Mouse (Mus musculus) CH12.LX (cell line): ENCODE results near the gene Fam227b. TPM values are rescaled to one million over a fixed set of nuclear protein-coding genes. Genes with fewer than 3 reads are reported as not detected.

Source experiments
- DNase-seq: peaks from one replicate; pipeline ENCODE4 v3.0.0-alpha.2; 2013; ENCODE audit errors: extremely low read depth
- H3K27ac ChIP-seq: 2 replicates; pipeline ENCODE4 v1.5.1; 2012; ENCODE audit warnings: low read depth, mild to moderate bottlenecking, control low read depth, moderate library complexity; ENCODE audit not compliant: insufficient read depth
- H3K27me3 ChIP-seq: replicated peaks from 2 replicates; pipeline ENCODE3; 2012; ENCODE audit warnings: inconsistent platforms
- H3K36me3 ChIP-seq, 2 experiments: replicated peaks in 1 of 2; 2 replicates each; pipeline versions ENCODE3 to v1.6.1; 2012; ENCODE audit warnings: inconsistent platforms in 1 of 2, low read length in 1 of 2, mild to moderate bottlenecking in 1 of 2, mixed read lengths in 1 of 2, moderate library complexity in 1 of 2; ENCODE audit not compliant: control insufficient read depth in 1 of 2, insufficient read depth in 1 of 2
- H3K4me1 ChIP-seq, 2 experiments: 2 replicates each; pipeline ENCODE4 v1.6.1; 2012; ENCODE audit warnings: inconsistent platforms in 1 of 2, moderate library complexity in 1 of 2; ENCODE audit not compliant: insufficient read depth in 2 of 2, control insufficient read depth in 1 of 2
- H3K4me2 ChIP-seq: 2 replicates; pipeline ENCODE4 v1.6.1; 2012; ENCODE audit warnings: low read depth, mild to moderate bottlenecking, control low read depth; ENCODE audit not compliant: poor library complexity, insufficient read depth, severe bottlenecking
- H3K4me3 ChIP-seq, 3 experiments: fragments of 150-350 bp in 1 of 3; sonication (generic) in 1 of 3; replicated peaks in 1 of 3; 2 replicates each; pipeline versions ENCODE3 to v1.5.1; 2011 to 2012; ENCODE audit warnings: low read depth in 2 of 3, low read length in 2 of 3, mild to moderate bottlenecking in 2 of 3, moderate library complexity in 2 of 3, control low read depth in 1 of 3, improper control_type of control experiment in 1 of 3, inconsistent platforms in 1 of 3, mixed read lengths in 1 of 3; ENCODE audit not compliant: poor library complexity in 1 of 3
- H3K79me2 ChIP-seq: replicated peaks from 2 replicates; pipeline ENCODE4 v1.6.1; 2012; ENCODE audit warnings: mild to moderate bottlenecking, moderate library complexity; ENCODE audit not compliant: control insufficient read depth, poor library complexity, insufficient read depth, severe bottlenecking; ENCODE audit errors: extremely low read depth
- H3K9ac ChIP-seq: 2 replicates; pipeline ENCODE4 v1.6.1; 2012; ENCODE audit warnings: low read depth, mild to moderate bottlenecking, control low read depth, moderate library complexity; ENCODE audit not compliant: insufficient read depth
- H3K9me3 ChIP-seq: replicated peaks from 2 replicates; pipeline ENCODE3; 2012; ENCODE audit warnings: low read length, inconsistent platforms, mixed read lengths
- CHD2 ChIP-seq: IDR thresholded peaks from 2 replicates; pipeline ENCODE4 v1.6.1; 2011; ENCODE audit warnings: low read length, improper control_type of control experiment
- CTCF ChIP-seq, 2 experiments: IDR thresholded peaks in 1 of 2; conservative IDR thresholded peaks in 1 of 2; 2 replicates each; pipeline ENCODE4 v1.5.1; 2011 to 2012; ENCODE audit warnings: low read depth in 2 of 2, low read length in 2 of 2, improper control_type of control experiment in 1 of 2, inconsistent platforms in 1 of 2, mild to moderate bottlenecking in 1 of 2, moderate library complexity in 1 of 2
- E2F4 ChIP-seq: IDR thresholded peaks from 2 replicates; pipeline ENCODE4 v1.6.1; 2011; ENCODE audit warnings: low read depth, low read length, improper control_type of control experiment; ENCODE audit not compliant: insufficient replicate concordance
- EP300 ChIP-seq: IDR thresholded peaks from 2 replicates; pipeline ENCODE4 v1.6.1; 2011; ENCODE audit warnings: low read length, improper control_type of control experiment
- GABPA ChIP-seq: IDR thresholded peaks from 2 replicates; pipeline ENCODE4 v1.6.1; 2012; ENCODE audit warnings: low read depth, low read length, improper control_type of control experiment, inconsistent platforms; ENCODE audit not compliant: insufficient replicate concordance
- HCFC1 ChIP-seq: IDR thresholded peaks from 2 replicates; pipeline ENCODE4 v1.6.1; 2012; ENCODE audit warnings: low read depth, mild to moderate bottlenecking, inconsistent platforms, low read length, improper control_type of control experiment
- IRF4 ChIP-seq: IDR thresholded peaks from 2 replicates; pipeline ENCODE4 v1.6.1; 2014; ENCODE audit warnings: low read depth, mild to moderate bottlenecking, inconsistent platforms, low read length, improper control_type of control experiment
- JUND ChIP-seq: conservative IDR thresholded peaks from 2 replicates; pipeline ENCODE4 v1.6.1; 2011; ENCODE audit warnings: low read depth, low read length, improper control_type of control experiment
- MAFK ChIP-seq: IDR thresholded peaks from 2 replicates; pipeline ENCODE4 v1.6.1; 2011; ENCODE audit warnings: low read length, improper control_type of control experiment; ENCODE audit not compliant: insufficient replicate concordance
- MXI1 ChIP-seq: IDR thresholded peaks from 2 replicates; pipeline ENCODE4 v1.6.1; 2011; ENCODE audit warnings: mild to moderate bottlenecking, low read depth, low read length, improper control_type of control experiment
- MYC ChIP-seq: IDR thresholded peaks from 2 replicates; pipeline ENCODE4 v1.6.1; 2011; ENCODE audit warnings: low read depth, mild to moderate bottlenecking, improper control_type of control experiment, low read length
- NELFE ChIP-seq: IDR thresholded peaks from 2 replicates; pipeline ENCODE4 v1.6.1; 2011; ENCODE audit warnings: low read depth, low read length, improper control_type of control experiment
- NRF1 ChIP-seq: IDR thresholded peaks from 2 replicates; pipeline ENCODE4 v1.6.1; 2014; ENCODE audit warnings: low read depth, mild to moderate bottlenecking, inconsistent platforms, low read length, improper control_type of control experiment, moderate library complexity
- PAX5 ChIP-seq: IDR thresholded peaks from 2 replicates; pipeline ENCODE4 v1.6.1; 2012; ENCODE audit warnings: low read length, inconsistent platforms, mixed read lengths
- POLR2AphosphoS2 ChIP-seq: IDR thresholded peaks from 2 replicates; pipeline ENCODE4 v1.6.1; 2011; ENCODE audit warnings: low read depth, low read length, improper control_type of control experiment
- RAD21 ChIP-seq: IDR thresholded peaks from 2 replicates; pipeline ENCODE4 v1.6.1; 2011; ENCODE audit warnings: low read depth, mild to moderate bottlenecking, low read length, improper control_type of control experiment, moderate library complexity
- UBTF ChIP-seq: IDR thresholded peaks from 2 replicates; pipeline ENCODE4 v1.6.1; 2012; ENCODE audit warnings: low read depth, mild to moderate bottlenecking, inconsistent platforms, low read length, improper control_type of control experiment, moderate library complexity
- USF1 ChIP-seq: IDR thresholded peaks from 2 replicates; pipeline ENCODE4 v1.6.1; 2014; ENCODE audit warnings: low read depth, mild to moderate bottlenecking, inconsistent platforms, low read length, improper control_type of control experiment
- USF2 ChIP-seq: conservative IDR thresholded peaks from 2 replicates; pipeline ENCODE4 v1.6.1; 2011; ENCODE audit warnings: low read depth, low read length, improper control_type of control experiment
- ZC3H11A ChIP-seq: IDR thresholded peaks from 2 replicates; pipeline ENCODE4 v1.6.1; 2012; ENCODE audit warnings: low read depth, mild to moderate bottlenecking, inconsistent platforms, low read length, improper control_type of control experiment
- ZKSCAN1 ChIP-seq: IDR thresholded peaks from 2 replicates; pipeline ENCODE4 v1.6.1; 2012; ENCODE audit warnings: low read depth, inconsistent platforms, low read length, improper control_type of control experiment, borderline replicate concordance
- ZNF384 ChIP-seq: IDR thresholded peaks from 2 replicates; pipeline ENCODE4 v1.6.1; 2012; ENCODE audit warnings: low read depth, low read length, improper control_type of control experiment, inconsistent platforms
- dilution Hi-C: fragments of 300-500 bp; cut with MboI; formaldehyde crosslinking; loops from 2 replicates; pipeline ENCODE4 v1.14.3; 2020; ENCODE audit warnings: low sequenced_read_pairs; ENCODE audit not compliant: extremely low pct_unique_long_range_greater_than_20kb, extremely low pct_ligation_motif_present
- in situ Hi-C: fragments of 300-500 bp; cut with MboI; formaldehyde crosslinking; loops from 3 replicates; pipeline ENCODE4 v1.14.3; 2019; ENCODE audit warnings: low sequenced_read_pairs, low pct_ligation_motif_present, low pct_unique_long_range_greater_than_20kb, mixed read lengths
- polyA plus RNA-seq: library from polyadenylated mRNA; unstranded; fragments of >175 nt; gene quantifications from 2 replicates; pipeline ENCODE4 v1.2.1, GENCODE M21; 2012; ENCODE audit warnings: low read depth; ENCODE audit not compliant: insufficient read length
- total RNA-seq, 2 experiments: library from RNA; depleted of rRNA; stranded (reverse); fragments of 300-350 nt in 1 of 2; fragments of >200 nt in 1 of 2; gene quantifications; 2 replicates each; pipeline ENCODE4 v1.2.3; 2012 to 2014

Fam227b gene
- total and polyA plus RNA-seq, 3 experiments, result not detected

DNA sequence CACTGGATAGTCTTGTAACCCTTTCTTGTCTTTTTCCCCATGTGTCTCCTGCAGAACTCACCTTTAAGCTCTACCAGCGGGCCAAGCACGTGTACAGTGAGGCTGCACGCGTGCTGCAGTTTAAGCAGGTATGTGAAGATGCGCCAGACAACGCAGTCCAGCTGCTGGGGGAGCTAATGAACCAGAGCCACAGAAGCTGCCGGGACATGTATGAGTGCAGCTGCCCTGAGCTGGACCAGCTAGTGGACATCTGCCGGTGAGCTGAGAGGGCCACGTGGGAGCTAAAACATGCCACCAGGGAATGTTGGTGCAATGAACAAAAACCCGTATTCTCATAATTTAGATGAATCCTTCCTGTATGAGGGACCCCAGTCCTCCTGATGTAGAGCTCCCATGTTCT is 176.6 kb downstream of the Fam227b start:
- Histone ChIP-seq H3K79me2 (no peaks in the 10 kb centered on the region), H3K27me3 (no peaks in the 10 kb centered on the region), H3K4me1 (peaks cover 0 to 9% of the 10 kb centered on the region in 2 experiments; a peak in 2 of 4 replicates), H3K4me2 (no peak overlapping the region), H3K9ac (no peak overlapping the region), H3K9me3 (no peaks in the 10 kb centered on the region), H3K36me3 (peaks cover 23 to 71% of the 10 kb centered on the region in 2 experiments), H3K27ac (no peak overlapping the region), H3K4me3 (no peak overlapping the region)
- no peak for TF ChIP-seq NRF1
- TF ChIP-seq JUND, result no peak
- no peak for TF ChIP-seq ZC3H11A
- TF ChIP-seq USF1, result no peak
- TF ChIP-seq RAD21, result no peak
- no peak for TF ChIP-seq ZKSCAN1
- no peak for TF ChIP-seq HCFC1
- TF ChIP-seq CHD2, result no peak
- no peak for TF ChIP-seq UBTF
- no peak for TF ChIP-seq E2F4
- TF ChIP-seq PAX5, result no peak
- TF ChIP-seq POLR2AphosphoS2, result no peak
- TF ChIP-seq USF2, result no peak
- no peak for TF ChIP-seq EP300
- no peak for TF ChIP-seq NELFE
- TF ChIP-seq ZNF384, result no peak
- TF ChIP-seq MXI1, result no peak
- no peak for TF ChIP-seq IRF4
- no peak for TF ChIP-seq CTCF (conservative IDR thresholded peaks at IDR 0.05 in 1 of 2, IDR thresholded peaks at IDR 0.05 in 1 of 2; ENCODE audit: low read depth in 2 of 2, low read length in 2 of 2)
- no peak for TF ChIP-seq MAFK
- in situ Hi-C loops (no loop called here), dilution Hi-C loops (no loop called here)
- no peak for DNase-seq

DNA sequence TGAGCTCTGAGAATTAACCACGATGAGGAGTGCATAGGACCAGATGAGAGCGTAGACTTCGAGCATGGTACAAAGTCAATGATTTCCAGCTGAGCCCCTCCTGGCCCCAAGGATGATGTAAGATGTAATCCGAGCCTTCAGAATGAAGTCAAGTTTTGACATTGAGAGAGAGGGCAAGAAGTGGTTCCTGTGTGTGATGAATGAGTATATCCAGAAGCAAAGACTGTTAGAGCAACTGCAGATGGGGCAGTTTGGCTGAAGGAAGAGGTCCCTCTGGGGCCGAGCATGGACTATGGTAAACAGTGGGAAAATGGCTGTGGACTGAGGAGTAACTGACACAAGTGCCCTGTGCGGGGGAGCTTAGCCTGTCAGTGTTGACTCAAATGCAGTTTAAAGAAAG is 178.6 kb downstream of the Fam227b start:
- H3K36me3 ChIP-seq, result peaks cover 19 to 70% of the 10 kb centered on the region in 2 experiments

More for the DNA sequence above, 178.6 kb downstream of the Fam227b start:
- H3K4me1 ChIP-seq, result peaks cover 0 to 9% of the 10 kb centered on the region in 2 experiments; a peak in 2 of 4 replicates
- no peaks in the 10 kb centered on the region for H3K79me2 ChIP-seq
- no peak overlapping the region for H3K4me2 ChIP-seq
- no peak overlapping the region for H3K9ac ChIP-seq
- no peaks in the 10 kb centered on the region for H3K9me3 ChIP-seq
- no peaks in the 10 kb centered on the region for H3K27me3 ChIP-seq
- TF ChIP-seq GABPA, result no peak
- no peak for TF ChIP-seq E2F4
- TF ChIP-seq UBTF, result no peak
- no peak for TF ChIP-seq MYC
- TF ChIP-seq ZNF384, result no peak
- no peak overlapping the region for H3K4me3 ChIP-seq
- in situ Hi-C loops (no loop called here), dilution Hi-C loops (no loop called here)
- H3K27ac ChIP-seq, result no peak overlapping the region
- no peak for DNase-seq
